Mouse (Mus musculus) lung, embryonic 15.5 days (tissue): ENCODE data around the gene Dnajc30. TPM values are rescaled to one million over a fixed set of nuclear protein-coding genes. Genes with fewer than 3 reads are reported as not detected.

ENCODE experiments used
- ATAC-seq: fragments of 200-750 bp; cut with Nextera tagmentation; 2 replicates; pipeline ENCODE4 v1.8.0; 2017; ENCODE audit warnings: moderate number of reproducible peaks, borderline replicate concordance; ENCODE audit not compliant: low FRiP score, low TSS enrichment; ENCODE audit errors: extremely low read depth
- H3K27ac ChIP-seq: fragments of 300-500 bp; sonication (generic); 2 replicates; pipeline ENCODE4 v1.5.1; 2015; ENCODE audit warnings: moderate library complexity, mild to moderate bottlenecking, inconsistent platforms
- H3K27me3 ChIP-seq: fragments of 300-500 bp; sonication (generic); 2 replicates; pipeline ENCODE4 v1.6.1; 2015; ENCODE audit warnings: inconsistent platforms
- H3K36me3 ChIP-seq: fragments of 300-500 bp; sonication (generic); 2 replicates; pipeline ENCODE4 v1.6.1; 2015; ENCODE audit warnings: inconsistent platforms
- H3K4me1 ChIP-seq: fragments of 300-500 bp; sonication (generic); 2 replicates; pipeline ENCODE4 v1.6.1; 2015; ENCODE audit warnings: inconsistent platforms
- H3K4me2 ChIP-seq: fragments of 300-500 bp; sonication (generic); 2 replicates; pipeline ENCODE4 v1.6.1; 2015; ENCODE audit warnings: inconsistent platforms, mild to moderate bottlenecking, moderate library complexity
- H3K4me3 ChIP-seq: fragments of 300-500 bp; sonication (generic); 2 replicates; pipeline ENCODE4 v1.5.1; 2015; ENCODE audit warnings: mild to moderate bottlenecking, inconsistent platforms
- H3K9ac ChIP-seq: fragments of 300-500 bp; sonication (generic); 2 replicates; pipeline ENCODE4 v1.6.1; 2015; ENCODE audit warnings: inconsistent platforms
- H3K9me3 ChIP-seq: fragments of 300-500 bp; sonication (generic); 2 replicates; pipeline ENCODE4 v1.6.1; 2016; ENCODE audit warnings: inconsistent platforms
- WGBS: fragments of 180-500 bp; shearing (Covaris S2); methylation state at CpG from one replicate; pipeline ENCODE4 v1.1.7; 2015; 5-methylcytosine and 5-hydroxymethylcytosine counted together
- polyA plus RNA-seq: library from polyadenylated mRNA; unstranded; fragments of >200 nt; fragmentation: Nextera tagmentation; extraction: Ambion mirVana; gene quantifications from 2 replicates; pipeline ENCODE4 v1.2.1, GENCODE M21; 2015

The Dnajc30 gene
- 29.1 and 31.7 TPM in 2 replicates for polyA plus RNA-seq

DNA sequence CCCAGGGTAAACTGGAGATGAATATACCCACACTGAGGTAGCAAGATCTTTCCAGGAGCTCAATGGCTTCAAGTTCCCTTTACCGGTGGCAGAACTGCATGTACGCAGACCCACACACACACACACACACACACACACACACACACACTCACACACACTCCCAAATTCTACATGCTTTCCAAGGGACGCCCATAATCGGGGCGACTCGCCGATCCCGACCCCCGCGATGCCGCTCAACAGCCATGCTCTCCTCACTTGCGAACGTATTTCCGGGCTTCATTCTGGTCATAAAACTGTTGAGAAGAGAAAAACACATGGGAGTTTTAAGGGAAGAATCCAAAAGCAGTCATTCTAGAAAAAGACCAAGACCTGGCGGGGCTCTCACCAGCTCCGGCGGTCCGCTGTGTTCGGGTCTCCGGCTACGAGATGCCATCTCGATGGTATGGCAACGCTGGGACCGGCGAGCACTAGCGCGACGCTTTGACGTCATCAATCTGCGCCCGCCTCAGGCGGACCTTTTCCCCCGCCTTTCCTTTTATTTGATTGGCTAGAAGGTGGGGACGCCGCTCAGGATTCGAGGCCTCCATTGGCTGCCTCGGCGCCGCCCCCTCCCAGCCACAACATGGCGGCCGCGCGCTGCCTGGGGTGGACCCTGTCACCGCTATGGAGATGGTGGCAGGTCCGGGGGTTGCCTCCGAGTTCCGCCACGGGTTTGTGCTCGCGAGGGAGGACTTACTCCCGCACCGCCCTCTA is at the start of gene Dnajc30:
Gene Dnajc30 (plus strand): TSS at position 574 of the 753 bp plus-strand sequence.
- peak within 1 kb of the TSS; percentile 81 for H3K9ac ChIP-seq
- H3K27ac ChIP-seq = peak within 1 kb of the TSS; percentile 36; the same call in 1 of the 2 replicates
- peak within 1 kb of the TSS; percentile 82 for H3K4me2 ChIP-seq
- H3K4me3 ChIP-seq = peak within 1 kb of the TSS; percentile 98
- peaks cover 20% of the 10 kb centered on the region for H3K4me1 ChIP-seq
- peaks cover 50% of the 10 kb centered on the region for H3K36me3 ChIP-seq
- WGBS = under 1% methylated on average over 52 of the region's 52 CpGs
- H3K27me3 ChIP-seq = no peaks in the 10 kb centered on the region
- H3K9me3 ChIP-seq = no peaks in the 10 kb centered on the region
- ATAC-seq = peak; percentile 97

DNA sequence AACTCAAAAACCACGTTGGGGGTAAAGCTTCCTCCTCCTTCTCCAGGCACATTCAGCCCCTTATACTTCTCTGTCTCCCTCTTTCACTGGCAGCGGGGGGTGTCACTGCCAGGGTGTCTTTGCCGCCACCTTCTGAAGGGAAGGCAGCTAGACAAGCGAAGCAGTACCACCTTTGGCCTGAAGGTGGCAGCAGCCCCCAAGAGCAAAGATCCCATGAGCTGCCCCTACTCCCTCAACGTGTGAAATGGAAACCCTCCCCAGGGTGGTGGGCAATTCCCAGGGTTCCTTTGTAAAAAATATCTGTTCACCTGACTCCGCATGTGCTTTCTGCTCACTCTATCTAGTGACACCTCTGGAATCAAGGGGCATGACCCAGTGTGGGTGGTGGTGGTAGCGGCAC is 48.5 kb upstream of the Dnajc30 start:
- WGBS = 12% methylated on average over 7 of the region's 7 CpGs
- H3K9ac ChIP-seq = no peak overlapping the region
- no peak overlapping the region for H3K4me3 ChIP-seq
- no peaks in the 10 kb centered on the region for H3K27me3 ChIP-seq
- H3K9me3 ChIP-seq = no peaks in the 10 kb centered on the region
- H3K4me1 ChIP-seq = peaks cover 35% of the 10 kb centered on the region
- H3K36me3 ChIP-seq = no peaks in the 10 kb centered on the region
- H3K4me2 ChIP-seq = no peak overlapping the region
- no peak for ATAC-seq
- H3K27ac ChIP-seq = no peak overlapping the region

DNA sequence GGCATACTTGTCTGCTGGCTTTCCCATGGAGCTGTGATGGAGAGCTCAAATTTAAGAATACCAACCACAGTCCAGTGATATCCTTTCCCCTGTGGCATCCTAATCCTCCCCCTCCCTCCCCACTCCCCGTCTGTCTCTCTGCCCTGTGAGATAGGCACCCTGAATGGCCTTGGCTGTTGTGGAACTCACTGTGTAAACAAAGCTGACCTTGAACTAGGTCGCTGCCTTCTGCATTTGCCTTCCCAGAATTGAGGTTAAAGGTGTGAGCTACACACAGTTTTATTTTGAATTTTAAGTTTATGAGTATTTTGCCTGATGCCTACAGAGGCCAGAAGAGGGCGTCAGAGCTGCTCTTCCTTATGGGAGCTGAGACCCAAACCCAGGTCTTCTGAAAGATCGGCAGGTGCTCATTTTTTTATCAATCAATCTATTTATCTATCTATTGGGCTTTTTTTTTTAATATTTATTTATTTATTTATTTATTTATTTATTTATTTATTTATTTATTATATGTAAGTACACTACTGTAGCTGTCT is 47.7 kb upstream of the Dnajc30 start:
- no peak overlapping the region for H3K4me2 ChIP-seq
- 40% methylated on average over 4 of the region's 4 CpGs for WGBS

DNA sequence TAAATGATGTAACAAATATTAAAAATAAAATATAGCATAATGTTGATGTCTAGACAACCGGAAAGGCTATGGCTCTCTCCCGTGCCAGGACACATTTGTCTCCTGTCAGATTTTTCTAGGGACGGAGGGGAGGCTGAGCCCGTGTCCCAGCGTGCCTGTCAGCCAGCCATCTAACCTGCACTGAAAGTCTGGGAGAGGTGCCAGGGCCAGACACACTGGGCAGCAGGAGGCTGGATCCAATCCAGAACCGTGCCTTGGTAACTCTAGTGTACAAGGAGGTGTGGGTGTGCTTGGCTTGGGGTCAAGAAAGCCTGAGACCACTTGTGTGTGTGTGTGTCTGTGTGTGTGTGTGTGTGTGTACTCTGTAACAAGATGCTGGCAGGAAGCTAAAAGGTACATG is 42.2 kb upstream of the Dnajc30 start:
- H3K27me3 ChIP-seq = no peaks in the 10 kb centered on the region
- 18% methylated on average over 6 of the region's 6 CpGs for whole genome bisulfite sequencing
- ATAC-seq = peak; percentile 55
- no peak overlapping the region for H3K9ac ChIP-seq
- H3K27ac ChIP-seq = peak overlapping the region; percentile 70
- peaks cover 48% of the 10 kb centered on the region for H3K4me1 ChIP-seq
- no peak overlapping the region for H3K4me2 ChIP-seq
- H3K9me3 ChIP-seq = no peaks in the 10 kb centered on the region
- no peaks in the 10 kb centered on the region for H3K36me3 ChIP-seq
- H3K4me3 ChIP-seq = no peak overlapping the region

More for the DNA sequence above, 47.7 kb upstream of the Dnajc30 start:
- ATAC-seq = no peak
- H3K36me3 ChIP-seq = no peaks in the 10 kb centered on the region
- no peak overlapping the region for H3K4me3 ChIP-seq
- H3K27me3 ChIP-seq = no peaks in the 10 kb centered on the region
- no peak overlapping the region for H3K9ac ChIP-seq
- H3K27ac ChIP-seq = no peak overlapping the region
- H3K4me1 ChIP-seq = peaks cover 31% of the 10 kb centered on the region
- H3K9me3 ChIP-seq = no peaks in the 10 kb centered on the region

DNA sequence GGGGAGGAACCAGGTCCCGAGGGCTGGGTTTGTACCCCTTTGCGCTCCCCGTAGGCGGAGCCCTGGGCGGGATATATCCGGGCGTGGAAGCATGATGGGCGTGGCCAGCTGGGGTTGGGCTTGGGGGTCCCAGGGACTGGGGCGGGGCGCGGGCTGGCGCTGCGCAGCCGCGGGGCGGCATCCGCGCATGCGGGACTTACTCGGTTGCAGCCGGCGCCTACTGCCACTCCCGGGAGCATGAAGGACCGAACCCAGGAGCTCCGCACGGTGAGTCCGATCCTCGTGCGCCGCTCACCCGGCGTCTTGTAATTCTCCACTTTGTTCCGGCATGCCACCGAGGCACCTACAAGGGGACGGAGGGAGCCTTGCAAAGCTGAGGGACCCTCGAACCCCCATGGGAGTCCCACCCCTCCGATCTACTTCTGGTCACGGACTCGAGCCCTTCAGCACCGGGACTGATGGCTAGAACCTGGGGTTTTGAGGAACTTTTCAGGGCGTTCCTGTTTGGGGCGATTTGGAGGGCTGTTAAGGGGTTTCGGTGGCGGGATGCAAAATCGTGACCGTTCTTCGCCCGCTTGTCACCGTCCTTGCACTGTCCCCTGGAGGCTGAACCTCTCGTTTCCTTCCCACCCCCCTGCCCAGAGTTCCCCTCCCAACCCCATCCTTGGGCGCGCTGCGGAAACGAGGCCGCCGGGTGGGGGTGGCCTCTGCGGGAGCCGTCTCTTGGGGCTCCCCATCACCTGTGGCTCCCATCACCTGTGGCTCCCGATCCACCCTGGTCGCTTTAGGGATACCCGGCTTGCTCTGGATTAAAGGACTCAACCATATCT is 40.4 kb upstream of the Dnajc30 start, which contains the start of gene Stx1a:
Gene Stx1a (plus strand): TSS at position 139 of the 830 bp plus-strand sequence.
- Histone ChIP-seq H3K36me3 (no peaks in the 10 kb centered on the region), H3K4me3 (peak within 1 kb of the TSS; percentile 66), H3K4me2 (peak within 1 kb of the TSS; percentile 79), H3K27ac (peak within 1 kb of the TSS; percentile 70), H3K9ac (peak within 1 kb of the TSS; percentile 75), H3K27me3 (no peaks in the 10 kb centered on the region), H3K4me1 (peaks cover 48% of the 10 kb centered on the region), H3K9me3 (no peaks in the 10 kb centered on the region)
- WGBS = under 1% methylated on average over 61 of the region's 61 CpGs
- ATAC-seq = peak; percentile 92

DNA sequence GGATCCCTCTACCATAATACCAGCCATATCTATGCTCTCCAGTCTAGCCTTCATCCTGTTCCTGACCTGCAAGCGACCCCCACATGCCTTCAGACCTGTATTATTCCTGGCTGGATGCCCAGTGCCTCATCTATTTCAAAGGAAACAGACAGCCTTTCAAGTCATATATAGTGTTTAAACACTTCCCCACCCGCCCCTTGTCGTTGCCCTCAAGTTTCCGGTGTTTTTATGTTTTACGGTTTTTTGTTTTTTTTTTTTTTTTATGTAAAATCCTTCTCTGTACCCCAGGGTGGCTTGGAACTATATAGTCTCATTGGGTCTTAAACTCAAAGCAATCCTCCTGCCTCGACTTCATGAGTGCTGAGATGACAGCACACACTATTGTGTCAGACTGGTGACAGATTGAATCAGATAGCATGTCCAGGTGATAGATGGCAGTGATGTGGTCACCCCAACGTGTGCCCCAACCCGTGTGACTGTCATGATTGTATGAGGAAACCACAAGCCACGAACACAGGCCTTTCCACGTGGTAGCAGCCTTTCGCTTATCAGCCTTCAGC is 39.3 kb upstream of the Dnajc30 start:
- peak overlapping the region; percentile 79 for H3K4me2 ChIP-seq
- H3K9me3 ChIP-seq = no peaks in the 10 kb centered on the region
- peaks cover 57% of the 10 kb centered on the region for H3K4me1 ChIP-seq
- H3K27ac ChIP-seq = no peak overlapping the region
- H3K36me3 ChIP-seq = no peaks in the 10 kb centered on the region
- 15% methylated on average over 11 of the region's 11 CpGs for WGBS
- no peak overlapping the region for H3K9ac ChIP-seq
- no peak for ATAC-seq
- no peaks in the 10 kb centered on the region for H3K27me3 ChIP-seq
- H3K4me3 ChIP-seq = peak overlapping the region; percentile 66

DNA sequence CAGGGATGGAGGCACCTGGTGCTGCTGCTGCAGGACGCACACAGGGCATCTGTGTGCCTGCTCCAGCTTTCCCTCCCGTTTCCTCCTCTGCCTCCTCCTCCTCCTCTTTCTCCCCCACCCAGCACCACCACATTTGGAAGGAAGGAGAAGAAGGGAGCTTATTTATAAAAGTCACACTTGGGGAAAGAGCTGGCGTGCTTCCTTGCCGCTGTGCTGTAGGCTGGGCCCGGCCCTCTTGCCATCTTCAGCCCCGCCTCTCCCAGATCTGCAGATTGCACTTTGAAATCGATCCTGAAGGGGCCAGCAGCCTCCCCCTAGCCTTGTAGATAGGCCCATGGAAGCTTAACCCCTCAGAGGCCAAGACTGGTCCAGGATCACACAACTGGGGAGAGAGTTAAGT is 38.1 kb upstream of the Dnajc30 start:
- ATAC-seq = no peak
- Histone ChIP-seq H3K9ac (no peak overlapping the region), H3K27me3 (no peaks in the 10 kb centered on the region), H3K36me3 (no peaks in the 10 kb centered on the region), H3K27ac (no peak overlapping the region), H3K4me2 (peak overlapping the region; percentile 79), H3K9me3 (no peaks in the 10 kb centered on the region), H3K4me1 (peaks cover 57% of the 10 kb centered on the region), H3K4me3 (no peak overlapping the region)
- WGBS = 15% methylated on average over 7 of the region's 7 CpGs

DNA sequence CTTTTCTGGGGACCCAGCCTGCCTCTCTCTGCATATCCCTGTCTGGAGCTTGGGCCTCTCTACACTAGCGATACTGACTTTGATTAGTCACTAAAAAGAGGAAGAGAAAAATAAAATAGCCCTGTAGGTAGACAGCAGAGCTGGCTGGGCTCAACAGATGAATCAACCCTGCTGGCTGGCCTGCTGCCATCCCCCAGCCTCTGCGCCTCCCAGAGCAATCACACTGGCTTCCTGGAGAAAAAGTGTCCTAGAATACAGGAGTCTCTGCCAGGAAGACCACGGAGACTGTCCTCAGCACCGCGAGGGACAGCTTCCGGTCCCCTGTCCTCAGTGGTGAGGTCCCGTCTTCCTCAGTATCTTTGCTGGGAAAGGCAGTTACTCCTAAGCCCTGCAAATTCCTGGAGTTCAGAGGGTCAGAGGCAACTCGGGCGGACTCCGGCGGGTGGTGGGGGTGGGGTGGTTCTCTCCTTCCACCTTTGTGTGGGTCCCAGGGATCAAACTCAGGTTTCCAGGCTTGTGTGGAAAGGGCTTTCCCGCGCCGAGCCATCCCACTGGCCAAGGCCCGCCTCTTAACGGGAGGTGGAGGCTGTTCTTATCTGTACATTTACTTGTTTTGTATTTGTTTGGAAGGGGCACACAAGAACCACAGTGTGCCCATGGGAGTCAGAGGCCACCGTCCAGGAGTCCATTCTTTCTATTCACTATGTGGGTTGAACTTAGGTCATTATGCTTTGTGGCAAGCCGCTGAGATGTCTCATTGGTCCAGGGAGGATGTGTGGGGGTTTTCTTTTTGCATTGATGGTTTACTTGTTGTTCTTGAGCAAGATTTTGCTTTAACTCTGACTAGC is 34.8 kb upstream of the Dnajc30 start:
- 44% methylated on average over 18 of the region's 18 CpGs for WGBS
- Histone ChIP-seq H3K4me2 (peak overlapping the region; percentile 41), H3K4me3 (no peak overlapping the region), H3K9ac (no peak overlapping the region), H3K27ac (0 out of 2 replicates have a peak overlapping the region, but pooled peaks have one; percentile 5), H3K9me3 (no peaks in the 10 kb centered on the region), H3K36me3 (no peaks in the 10 kb centered on the region), H3K4me1 (peaks cover 29% of the 10 kb centered on the region), H3K27me3 (no peaks in the 10 kb centered on the region)
- peak; percentile 51; the same call in 1 of the 2 replicates for ATAC-seq

DNA sequence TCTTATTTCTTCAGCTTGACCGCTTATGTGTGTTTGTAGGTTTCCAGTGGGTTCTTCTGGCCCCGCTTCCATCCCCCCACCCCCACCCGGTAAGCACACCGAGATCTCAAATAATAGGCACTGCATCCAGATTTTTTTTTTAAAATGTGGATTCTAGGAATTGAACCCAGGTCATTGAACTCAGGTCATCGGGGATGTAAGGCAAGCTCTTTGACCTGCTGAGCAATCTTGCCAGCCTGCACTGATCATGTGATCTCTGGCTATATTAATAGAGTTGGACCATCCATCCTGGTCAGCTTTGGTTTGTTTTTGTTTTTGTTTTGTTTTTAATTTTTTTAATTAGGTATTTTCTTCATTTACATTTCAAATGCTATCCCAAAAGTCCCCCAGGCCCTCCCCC is 31.4 kb upstream of the Dnajc30 start:
- ATAC-seq = no peak
- 92% methylated on average over 5 of the region's 5 CpGs for WGBS
- peaks cover 9% of the 10 kb centered on the region for H3K4me1 ChIP-seq

DNA sequence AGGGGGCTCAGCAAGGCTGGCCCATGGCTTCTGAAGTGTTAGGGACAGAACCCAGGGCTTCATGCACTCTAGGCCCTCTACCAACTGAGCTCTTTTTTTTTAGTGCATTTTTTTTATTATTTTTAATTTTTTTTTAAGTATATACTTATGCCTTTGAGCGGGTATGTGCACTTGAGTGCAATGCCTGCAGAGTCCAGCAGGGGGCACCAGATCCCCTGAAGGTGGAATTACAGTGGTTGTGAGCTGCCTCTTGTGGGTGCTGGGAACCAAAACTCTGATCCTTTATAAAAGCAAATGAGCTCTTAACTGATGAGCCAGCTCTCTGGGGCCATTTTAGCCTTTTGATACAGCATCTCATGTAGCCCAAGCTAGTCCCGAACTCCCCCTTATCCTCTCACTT is 29.4 kb upstream of the Dnajc30 start:
- Histone ChIP-seq H3K4me3 (no peak overlapping the region), H3K27ac (no peak overlapping the region), H3K27me3 (no peaks in the 10 kb centered on the region), H3K4me1 (no peaks in the 10 kb centered on the region), H3K36me3 (no peaks in the 10 kb centered on the region), H3K9ac (no peak overlapping the region), H3K4me2 (no peak overlapping the region), H3K9me3 (no peaks in the 10 kb centered on the region)
- 95% methylated on average over 2 of the region's 2 CpGs for WGBS
- no peak for ATAC-seq

More for the DNA sequence above, 31.4 kb upstream of the Dnajc30 start:
- H3K27me3 ChIP-seq = no peaks in the 10 kb centered on the region
- no peak overlapping the region for H3K4me3 ChIP-seq
- no peaks in the 10 kb centered on the region for H3K36me3 ChIP-seq
- no peak overlapping the region for H3K27ac ChIP-seq
- no peaks in the 10 kb centered on the region for H3K9me3 ChIP-seq
- H3K4me2 ChIP-seq = no peak overlapping the region
- H3K9ac ChIP-seq = no peak overlapping the region
